Mouse (Mus musculus) v-Abl transformed pro-B cells (cell line): ENCODE measurements around the gene Pir.

Experiments
- in situ Hi-C, 2 experiments: fragments of 400-800 bp; cut with MboI; formaldehyde crosslinking; loops; one replicate each; pipeline ENCODE4 v1.15.1; 2025; ENCODE audit not compliant: unreplicated experiment in 2 of 2

The Pir gene

GRCm38 (mm10) chrX:164330351-164330750 is 61.2 kb downstream of the Pir start:
- in situ Hi-C loops: no loop called here

GRCm38 (mm10) chrX:164330766-164331165 is 61.6 kb downstream of the Pir start:
- in situ Hi-C loops: no loop called here

GRCm38 (mm10) chrX:164338591-164338990 is 69.4 kb downstream of the Pir start:
- in situ Hi-C loops: no loop called here

- in situ Hi-C loops: no loop called here
These were observed 76.3 kb downstream of the Pir start for GRCm38 (mm10) chrX:164345359-164345938.

GRCm38 (mm10) chrX:164348937-164349336 is 79.8 kb downstream of the Pir start:
- in situ Hi-C loops: no loop called here

GRCm38 (mm10) chrX:164365153-164365865 is 96.1 kb downstream of the Pir start:
- in situ Hi-C loops: no loop called here

- in situ Hi-C loops: no loop called here
These were observed 101.4 kb downstream of the Pir start for GRCm38 (mm10) chrX:164370576-164370975.

- in situ Hi-C loops: no loop called here
These were observed 103.9 kb downstream of the Pir start, which contains the start of gene Vegfd for GRCm38 (mm10) chrX:164373081-164373480. Gene Vegfd (plus strand): TSS chrX:164373378.

GRCm38 (mm10) chrX:164374586-164374985 is 105.4 kb downstream of the Pir start:
- in situ Hi-C loops: no loop called here

GRCm38 (mm10) chrX:164379721-164380120 is 110.5 kb downstream of the Pir start:
- in situ Hi-C loops: no loop called here

- in situ Hi-C loops: no loop called here
These were observed 112.6 kb downstream of the Pir start for GRCm38 (mm10) chrX:164381618-164382408.

- in situ Hi-C loops: loop anchor here in 1 of 2 experiments (5.0 kb wide), 1 partner anchor 207 kb away; no protein-coding TSS in a partner anchor
These were observed 124.9 kb downstream of the Pir start for GRCm38 (mm10) chrX:164394091-164394490.

GRCm38 (mm10) chrX:164398456-164398855 is 129.3 kb downstream of the Pir start:
- in situ Hi-C loops: no loop called here

GRCm38 (mm10) chrX:164405080-164405649 is 136.0 kb downstream of the Pir start:
- in situ Hi-C loops: loop anchor here in 1 of 2 experiments (25.0 kb wide), 1 partner anchor 443 kb away; the partner anchor contains the start of gene Zrsr2

- in situ Hi-C loops: loop anchor here in 1 of 2 experiments (25.0 kb wide), 1 partner anchor 444 kb away; the partner anchor contains the start of gene Zrsr2
These were observed 137.2 kb downstream of the Pir start for GRCm38 (mm10) chrX:164406133-164407022.

GRCm38 (mm10) chrX:164408301-164408927 is 139.2 kb downstream of the Pir start:
- in situ Hi-C loops: loop anchor here in 1 of 2 experiments (25.0 kb wide), 1 partner anchor 446 kb away; the partner anchor contains the start of gene Zrsr2

GRCm38 (mm10) chrX:164410562-164410961 is 141.4 kb downstream of the Pir start:
- in situ Hi-C loops: loop anchor here in 1 of 2 experiments (25.0 kb wide), 1 partner anchor 448 kb away; the partner anchor contains the start of gene Zrsr2

- in situ Hi-C loops: loop anchor here (5.0 to 25.0 kb wide), 2 partner anchors 340 to 455 kb away; partner anchors contain the start of genes Siah1b (in 1 of the 2) and Zrsr2 (in 1 of the 2)
These were observed 147.6 kb downstream of the Pir start for GRCm38 (mm10) chrX:164416803-164417202.

- in situ Hi-C loops: loop anchor here (5.0 to 25.0 kb wide), 2 partner anchors 341 to 456 kb away; partner anchors contain the start of genes Siah1b (in 1 of the 2) and Zrsr2 (in 1 of the 2)
These were observed 148.8 kb downstream of the Pir start for GRCm38 (mm10) chrX:164418008-164418407.
